Comparison of ENCODE assay signal across 30 mouse cellular contexts in the genomic region with DNA sequence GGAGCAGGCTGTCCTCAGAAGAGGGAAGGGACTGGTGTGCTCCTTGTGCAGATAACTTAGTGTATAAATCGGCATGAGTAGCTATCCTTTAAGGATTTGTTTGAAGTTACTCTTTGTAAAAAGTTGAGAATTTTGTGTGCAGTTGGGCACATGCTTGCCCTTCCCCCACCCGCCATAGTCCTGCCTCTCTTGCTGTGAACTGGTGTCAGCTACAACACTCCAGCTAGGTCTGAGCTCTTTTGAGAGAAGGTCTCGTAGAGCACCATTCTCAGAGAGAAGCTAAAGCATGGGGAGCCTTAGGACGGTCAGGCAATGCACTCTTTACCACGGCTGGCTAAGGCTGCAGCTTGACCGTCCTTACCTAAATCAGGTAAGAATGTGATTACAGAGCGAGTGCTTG. TPM values are rescaled to one million over a fixed set of nuclear protein-coding genes. Genes with fewer than 3 reads are reported as not detected.
"Had no signal": no experiment of that assay in that cellular context is flagged by ENCODE, and none has a peak within 500 bp of the region (broad histone marks: within the 10 kb centered on the region; RNA-seq: fewer than 3 reads in every experiment).

No protein-coding gene starts in this region.

- H3K4me1 ChIP-seq: heart, embryonic 13.5 days; heart, embryonic 15.5 days; hindbrain, embryonic 13.5 days; hindbrain, embryonic 15.5 days; intestine, embryonic 15.5 days; kidney, embryonic 15.5 days; limb, embryonic 10.5 days; limb, embryonic 12.5 days had no signal

- H3K9ac ChIP-seq: heart, embryonic 13.5 days; heart, embryonic 15.5 days; hindbrain, embryonic 13.5 days; hindbrain, embryonic 15.5 days; intestine, embryonic 15.5 days; kidney, embryonic 15.5 days; limb, embryonic 12.5 days; liver, embryonic 13.5 days had no signal

- H3K27ac ChIP-seq: heart, embryonic 13.5 days; heart, embryonic 15.5 days; hindbrain, embryonic 13.5 days; hindbrain, embryonic 15.5 days; hindbrain, postnatal 0 days; intestine, embryonic 15.5 days; kidney, embryonic 15.5 days; kidney, postnatal 0 days; limb, embryonic 10.5 days; limb, embryonic 12.5 days; liver, embryonic 13.5 days had no signal

- H3K9me3 ChIP-seq: heart, embryonic 13.5 days; heart, embryonic 15.5 days; hindbrain, embryonic 13.5 days; hindbrain, embryonic 15.5 days; intestine, embryonic 15.5 days; kidney, embryonic 15.5 days; limb, embryonic 10.5 days; limb, embryonic 12.5 days; liver, embryonic 13.5 days had no signal

- ATAC-seq: hindbrain, postnatal 0 days; intestine, embryonic 15.5 days had no signal

- H3K4me2 ChIP-seq: heart, embryonic 13.5 days; heart, embryonic 15.5 days; hindbrain, embryonic 13.5 days; hindbrain, embryonic 15.5 days; intestine, embryonic 15.5 days; kidney, embryonic 15.5 days; limb, embryonic 12.5 days; liver, embryonic 11.5 days; liver, embryonic 13.5 days had no signal

- H3K4me3 ChIP-seq: heart, embryonic 13.5 days; heart, embryonic 15.5 days; hindbrain, embryonic 13.5 days; hindbrain, embryonic 15.5 days; intestine, embryonic 15.5 days; kidney, embryonic 15.5 days; limb, embryonic 10.5 days; limb, embryonic 12.5 days; liver, embryonic 13.5 days had no signal

- DNase-seq: gastrocnemius, postnatal 14 days; gastrocnemius, postnatal 36 days; heart, adult 18-20 months; heart, postnatal 14 days; heart, postnatal 36 days; kidney, adult 11 months; kidney, adult 2 months; kidney, adult 9 months; kidney, postnatal 14 days; kidney, postnatal 36 days; layer of hippocampus, adult 9-11 months; layer of hippocampus, postnatal 36 days; liver; liver, embryonic 13.5 days had no signal

- H3K27me3 ChIP-seq: heart, embryonic 13.5 days; heart, embryonic 15.5 days; hindbrain, embryonic 13.5 days; hindbrain, embryonic 15.5 days; intestine, embryonic 15.5 days; kidney, embryonic 15.5 days; limb, embryonic 12.5 days; liver, embryonic 13.5 days had no signal

RNA-seq across cellular contexts. Expression of gene Gm45623, which starts 11.9 kb away (rescaled TPM):
- total RNA-seq: gastrocnemius, adult 18-20 months; gastrocnemius, adult 8-10 months; gastrocnemius, postnatal 14 days; gastrocnemius, postnatal 36 days; heart, adult 18-20 months; heart, postnatal 36 days; hematopoietic stem cell, adult 5-6 weeks had no signal
- polyA plus RNA-seq: heart, embryonic 15.5 days; heart, postnatal 0 days; hindbrain, embryonic 11.5 days; kidney, embryonic 15.5 days; kidney, postnatal 0 days; limb, embryonic 10.5 days; limb, embryonic 12.5 days; liver, embryonic 11.5 days; liver, embryonic 13.5 days had no signal
